Mouse (Mus musculus): ENCODE results near the gene Anxa3.

GRCm38 (mm10) chr5:96803091-96803490 lies 10.0 kb downstream of the Anxa3 start:
- TF ChIP-seq CTCF (IDR thresholded peaks at IDR 0.05; ENCODE audit: extremely low read depth, insufficient read length, insufficient replicate concordance, low read depth, low read length), result no peak
- no peak for TF ChIP-seq POLR2A (IDR thresholded peaks at IDR 0.05; ENCODE audit: low read depth, low read length)

All from small intestine, adult 2 months (tissue).